Mouse (Mus musculus) stomach, postnatal 0 days (tissue): ENCODE measurements at regions not wholly inside any gene's neighbourhood (a gene's known extent, or its start where the extent isn't known, plus 50 kb on each side); places are given as distances from the start of the nearest gene placed in this dataset.

Source experiments
- CTCF ChIP-seq: IDR thresholded peaks from 2 replicates; pipeline ENCODE4 v1.5.1; 2016; ENCODE audit warnings: antibody characterized with exemption, low read depth, mild to moderate bottlenecking, moderate library complexity
- EP300 ChIP-seq: optimal IDR thresholded peaks from 2 replicates; pipeline ENCODE3; 2016; ENCODE audit warnings: antibody characterized with exemption

- TF ChIP-seq CTCF: no peak
- TF ChIP-seq EP300: no peak
Observed at GRCm38 (mm10) chr5:85614783-85615182, 450.6 kb downstream of the Cenpc1 start.
